Mouse (Mus musculus) testis, postnatal 14 days (tissue): Measurements from ENCODE around the gene A930009A15Rik.

Experiments used
- DNase-seq: peaks from one replicate; pipeline ENCODE4 v3.0.0; 2021; ENCODE audit warnings: low spot score

The A930009A15Rik gene

GRCm38 (mm10) chr10:115581971-115582370, 12.2 kb downstream of the A930009A15Rik start:
- DNase-seq, result no peak

- DNase-seq, result no peak
Measured at GRCm38 (mm10) chr10:115583071-115583470, 13.3 kb downstream of the A930009A15Rik start.

GRCm38 (mm10) chr10:115584656-115585055, 14.9 kb downstream of the A930009A15Rik start:
- no peak for DNase-seq

GRCm38 (mm10) chr10:115585491-115586245, 15.9 kb downstream of the A930009A15Rik start:
- DNase-seq, result no peak

GRCm38 (mm10) chr10:115586246-115587231, 16.8 kb downstream of the A930009A15Rik start:
- peak; percentile 83 for DNase-seq

- DNase-seq, result peak; percentile 46
Measured at GRCm38 (mm10) chr10:115587301-115587969, 17.6 kb downstream of the A930009A15Rik start, which contains the start of gene Lgr5. Lgr5 (minus strand) TSS chr10:115587780.

GRCm38 (mm10) chr10:115587979-115588378, 18.2 kb downstream of the A930009A15Rik start:
- no peak for DNase-seq

GRCm38 (mm10) chr10:115593221-115593620, 23.4 kb downstream of the A930009A15Rik start:
- DNase-seq, result peak; percentile 23

GRCm38 (mm10) chr10:115593651-115594050, 23.9 kb downstream of the A930009A15Rik start:
- no peak for DNase-seq

- DNase-seq, result no peak
Measured at GRCm38 (mm10) chr10:115595748-115596147, 26.0 kb downstream of the A930009A15Rik start.

- peak; percentile 8 for DNase-seq
Measured at GRCm38 (mm10) chr10:115617456-115618287, 47.9 kb downstream of the A930009A15Rik start.

- DNase-seq, result no peak
Measured at GRCm38 (mm10) chr10:115618288-115618856, 48.6 kb downstream of the A930009A15Rik start.

- no peak for DNase-seq
Measured at GRCm38 (mm10) chr10:115623481-115623880, 53.7 kb downstream of the A930009A15Rik start.

- DNase-seq, result peak; percentile 22
Measured at GRCm38 (mm10) chr10:115623956-115624671, 54.3 kb downstream of the A930009A15Rik start.

- no peak for DNase-seq
Measured at GRCm38 (mm10) chr10:115624957-115625356, 55.2 kb downstream of the A930009A15Rik start.

GRCm38 (mm10) chr10:115626678-115627077, 56.9 kb downstream of the A930009A15Rik start:
- no peak for DNase-seq
